Mouse (Mus musculus) intestine, postnatal 0 days (tissue): ENCODE results near the gene Dlgap1. TPM values are rescaled to one million over a fixed set of nuclear protein-coding genes. Genes with fewer than 3 reads are reported as not detected.

Experiments
- ATAC-seq: fragments of 200-750 bp; cut with Nextera tagmentation; 2 replicates; pipeline ENCODE4 v1.8.0; 2017; ENCODE audit warnings: mild to moderate bottlenecking, moderate TSS enrichment, moderate library complexity
- H3K27ac ChIP-seq: fragments of 300-500 bp; sonication (generic); 2 replicates; pipeline ENCODE4 v1.5.1; 2014; ENCODE audit warnings: mild to moderate bottlenecking, low read depth, low read length, moderate library complexity
- H3K27me3 ChIP-seq: fragments of 300-500 bp; sonication (generic); replicated peaks from 2 replicates; pipeline ENCODE4 v1.6.1; 2014; ENCODE audit warnings: low read length, mixed read lengths; ENCODE audit not compliant: control insufficient read depth, insufficient read depth
- H3K36me3 ChIP-seq: fragments of 300-500 bp; sonication (generic); 2 replicates; pipeline ENCODE4 v1.6.1; 2014; ENCODE audit warnings: mild to moderate bottlenecking, moderate library complexity; ENCODE audit not compliant: control insufficient read depth, insufficient read depth
- H3K4me1 ChIP-seq: fragments of 300-500 bp; sonication (generic); replicated peaks from 2 replicates; pipeline ENCODE4 v1.6.1; 2014; ENCODE audit warnings: antibody characterized with exemption, low read length, mixed read lengths; ENCODE audit not compliant: control insufficient read depth, insufficient read depth
- H3K4me2 ChIP-seq: fragments of 300-500 bp; sonication (generic); replicated peaks from 2 replicates; pipeline ENCODE4 v1.6.1; 2014; ENCODE audit warnings: low read depth, mild to moderate bottlenecking, moderate library complexity
- H3K4me3 ChIP-seq: fragments of 300-500 bp; sonication (generic); 2 replicates; pipeline ENCODE4 v1.5.1; 2014; ENCODE audit warnings: low read depth, low read length
- H3K9ac ChIP-seq: fragments of 300-500 bp; sonication (generic); 2 replicates; pipeline ENCODE4 v1.6.1; 2014; ENCODE audit warnings: mild to moderate bottlenecking, low read depth, low read length
- H3K9me3 ChIP-seq: fragments of 300-500 bp; sonication (generic); 2 replicates; pipeline ENCODE4 v1.6.1; 2016; ENCODE audit warnings: mixed run types; ENCODE audit not compliant: control insufficient read depth
- CTCF ChIP-seq: sonication (generic); IDR thresholded peaks from 2 replicates; pipeline ENCODE4 v1.5.1; 2016; ENCODE audit warnings: low read depth, mild to moderate bottlenecking, control low read depth, antibody characterized with exemption, moderate library complexity
- WGBS: fragments of 180-500 bp; shearing (Covaris S2); extraction: QIAGEN DNeasy Blood & Tissue Kit; methylation state at CpG from one replicate; pipeline ENCODE4 v1.1.7; 2014; 5-methylcytosine and 5-hydroxymethylcytosine counted together
- polyA plus RNA-seq: library from polyadenylated mRNA; unstranded; fragments of >200 nt; fragmentation: Nextera tagmentation; extraction: Ambion mirVana; gene quantifications from 2 replicates; pipeline ENCODE4 v1.2.1, GENCODE M21; 2015

Dlgap1 gene
- polyA plus RNA-seq, 1 experiment from 2014 or later, result 0.85 TPM

GRCm38 (mm10) chr17:70706976-70707818 is 738.3 kb downstream of the Dlgap1 start:
- peak; percentile 92 for ATAC-seq
- H3K9ac ChIP-seq, result no peak overlapping the region

DNA sequence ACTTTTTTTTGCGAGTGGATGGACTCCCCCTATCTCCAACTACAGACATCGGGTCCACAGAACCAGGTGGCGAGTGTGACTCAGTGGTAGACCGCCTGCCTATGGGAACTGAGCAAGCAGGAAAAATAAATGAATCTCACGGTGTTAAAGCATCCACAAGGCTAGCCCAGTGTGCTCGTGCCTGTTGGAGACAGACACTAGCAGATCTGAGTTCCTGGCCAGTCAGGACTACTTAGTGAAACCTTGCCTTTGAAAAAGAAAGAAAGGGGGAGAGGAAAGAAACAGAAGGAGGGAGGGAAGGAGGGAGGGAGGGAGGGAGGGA is 738.9 kb downstream of the Dlgap1 start:
- no peaks in the 10 kb centered on the region for H3K9me3 ChIP-seq
- no peak overlapping the region for H3K4me3 ChIP-seq
- H3K27ac ChIP-seq, result no peak overlapping the region
- WGBS, result 24% methylated on average over 6 of the region's 6 CpGs
- peaks cover 4% of the 10 kb centered on the region for H3K4me1 ChIP-seq
- no peaks in the 10 kb centered on the region for H3K36me3 ChIP-seq
- peak; percentile 34 for ATAC-seq
- peak overlapping the region; percentile 62; the same call in 1 of the 2 replicates for H3K4me2 ChIP-seq
- H3K9ac ChIP-seq, result no peak overlapping the region
- no peak for TF ChIP-seq CTCF
- no peaks in the 10 kb centered on the region for H3K27me3 ChIP-seq

More at GRCm38 (mm10) chr17:70706976-70707818, 738.3 kb downstream of the Dlgap1 start:
- Histone ChIP-seq H3K27ac (no peak overlapping the region; the same call in 1 of the 2 replicates), H3K4me1 (peaks cover 4% of the 10 kb centered on the region), H3K36me3 (no peaks in the 10 kb centered on the region), H3K4me2 (peak overlapping the region; percentile 62), H3K9me3 (no peaks in the 10 kb centered on the region), H3K27me3 (no peaks in the 10 kb centered on the region), H3K4me3 (peak overlapping the region; percentile 26)
- 2% methylated on average over 28 of the region's 28 CpGs for whole genome bisulfite sequencing
- peak; percentile 96 for TF ChIP-seq CTCF

DNA sequence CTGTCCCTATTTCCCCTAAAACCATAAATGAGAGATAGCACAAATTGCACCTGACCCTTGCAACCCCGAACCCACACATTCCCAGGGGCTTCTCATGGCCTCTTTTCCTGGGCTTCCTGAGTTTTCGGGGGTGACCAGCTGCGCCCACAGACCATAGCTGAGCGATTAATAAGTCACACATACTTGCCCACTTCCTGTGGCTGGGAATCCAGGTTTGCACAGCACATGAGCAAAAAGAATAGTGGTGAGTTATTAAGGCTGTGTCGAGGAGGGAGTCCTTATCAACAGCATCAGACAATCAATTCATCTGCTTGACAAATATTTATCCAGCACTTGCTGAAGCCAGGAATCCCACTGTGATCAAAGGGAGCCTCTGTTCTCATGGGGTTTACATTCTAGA is 740.7 kb downstream of the Dlgap1 start:
- Histone ChIP-seq H3K27me3 (no peaks in the 10 kb centered on the region), H3K4me1 (peaks cover 4% of the 10 kb centered on the region), H3K27ac (no peak overlapping the region), H3K4me2 (no peak overlapping the region), H3K36me3 (no peaks in the 10 kb centered on the region), H3K4me3 (no peak overlapping the region), H3K9me3 (no peaks in the 10 kb centered on the region), H3K9ac (no peak overlapping the region)
- no peak for ATAC-seq
- 48% methylated on average over 5 of the region's 5 CpGs for WGBS
- no peak for TF ChIP-seq CTCF

- H3K4me1 ChIP-seq, result no peaks in the 10 kb centered on the region
- H3K36me3 ChIP-seq, result no peaks in the 10 kb centered on the region
- no peaks in the 10 kb centered on the region for H3K9me3 ChIP-seq
- whole genome bisulfite sequencing, result 55% methylated on average over 10 of the region's 10 CpGs
- H3K27ac ChIP-seq, result no peak overlapping the region
- ATAC-seq, result no peak
- no peak for TF ChIP-seq CTCF
- H3K27me3 ChIP-seq, result no peaks in the 10 kb centered on the region
- H3K4me3 ChIP-seq, result no peak overlapping the region
- H3K9ac ChIP-seq, result no peak overlapping the region
- H3K4me2 ChIP-seq, result no peak overlapping the region
Observed at GRCm38 (mm10) chr17:70713470-70713869, 744.6 kb downstream of the Dlgap1 start.

DNA sequence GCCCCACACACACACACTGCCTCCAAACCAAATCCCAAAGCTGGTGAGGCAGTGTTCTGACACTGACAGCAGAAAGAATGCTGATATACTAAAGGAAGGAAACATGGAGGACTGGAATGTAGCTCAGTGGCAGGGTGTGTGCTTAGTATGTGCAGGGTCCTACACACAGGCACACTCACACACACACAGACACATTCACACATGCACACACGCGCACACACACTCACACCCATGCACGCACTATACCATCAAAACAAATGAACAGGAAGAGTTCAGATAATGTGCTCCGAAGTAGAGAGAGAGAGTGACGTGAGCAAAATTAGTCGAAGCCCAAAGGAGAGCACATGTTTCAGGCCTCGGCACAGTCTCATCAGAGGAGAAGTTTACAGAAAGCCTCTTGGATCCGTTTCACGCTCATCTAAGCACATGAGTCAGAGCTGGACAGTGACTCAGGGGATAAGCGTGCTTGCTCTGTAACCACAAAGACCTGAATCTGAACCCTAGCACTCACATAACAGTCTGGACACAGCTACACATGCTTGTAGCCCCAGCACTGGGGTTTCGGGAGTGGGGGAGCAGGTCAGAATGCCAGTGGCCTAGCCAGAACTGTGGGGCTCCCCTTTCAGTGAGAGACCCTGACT is 750.9 kb downstream of the Dlgap1 start:
- Histone ChIP-seq H3K9ac (no peak overlapping the region), H3K36me3 (no peaks in the 10 kb centered on the region), H3K4me2 (no peak overlapping the region), H3K4me1 (no peaks in the 10 kb centered on the region), H3K27me3 (no peaks in the 10 kb centered on the region), H3K9me3 (no peaks in the 10 kb centered on the region), H3K27ac (no peak overlapping the region), H3K4me3 (no peak overlapping the region)
- WGBS, result 74% methylated on average over 11 of the region's 11 CpGs
- no peak for TF ChIP-seq CTCF
- no peak for ATAC-seq

GRCm38 (mm10) chr17:70720766-70721165 is 751.9 kb downstream of the Dlgap1 start:
- Histone ChIP-seq H3K36me3 (no peaks in the 10 kb centered on the region), H3K9ac (no peak overlapping the region), H3K9me3 (no peaks in the 10 kb centered on the region), H3K27ac (no peak overlapping the region), H3K4me1 (no peaks in the 10 kb centered on the region), H3K4me3 (no peak overlapping the region), H3K4me2 (no peak overlapping the region), H3K27me3 (no peaks in the 10 kb centered on the region)
- WGBS, result 36% methylated on average over 8 of the region's 8 CpGs
- peak; percentile 57 for TF ChIP-seq CTCF
- no peak for ATAC-seq
